Mouse (Mus musculus): ENCODE measurements at regions not wholly inside any gene's neighbourhood (a gene's known extent, or its start where the extent isn't known, plus 50 kb on each side); places are given as distances from the start of the nearest gene placed in this dataset.

DNA sequence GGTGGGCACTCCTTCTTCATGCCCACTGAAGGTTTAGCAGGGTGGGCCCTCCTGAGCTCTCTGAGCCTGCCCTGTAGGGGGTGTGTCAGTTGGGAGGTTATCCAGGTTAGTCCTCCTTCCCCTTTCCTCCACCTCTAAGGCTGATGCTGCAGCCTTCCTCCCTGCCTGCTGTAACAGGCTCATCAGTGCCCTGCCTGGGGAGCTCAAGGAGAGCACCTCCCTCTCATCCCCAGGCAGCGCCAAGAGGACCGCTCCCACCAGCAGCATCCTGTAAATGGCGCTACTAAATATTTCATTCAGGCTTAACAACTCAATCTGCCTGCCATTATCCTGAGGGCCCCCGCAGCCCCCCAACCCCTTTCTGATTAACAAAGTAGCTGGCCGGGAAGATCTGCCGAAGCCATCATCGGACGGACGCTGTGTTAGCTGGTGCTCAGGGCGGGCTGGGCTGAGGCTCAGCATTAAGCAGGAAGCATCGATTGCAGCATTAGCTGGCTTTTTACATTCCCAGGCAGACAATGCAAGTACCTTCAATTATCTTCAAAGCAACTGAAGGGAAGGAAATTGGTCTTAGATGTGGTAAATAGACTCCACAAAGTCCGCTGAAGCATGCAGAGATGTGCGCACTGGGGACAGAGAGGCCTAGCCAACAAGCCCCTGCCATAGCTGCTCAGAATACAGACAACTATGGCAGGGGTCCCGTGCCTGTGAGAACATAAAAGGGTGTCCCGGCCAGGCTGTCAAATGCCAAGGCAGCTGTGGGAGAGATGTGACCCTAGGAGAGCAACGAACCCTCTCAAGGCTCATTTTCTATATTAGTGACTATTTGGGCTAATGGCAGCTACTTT is 296.3 kb upstream of the Gm4791 start:
- no peak overlapping the region for H3K27ac ChIP-seq
- intact Hi-C loops (cut with DNase I) = no loop called here
- 0 out of 2 replicates have a peak, but pooled peaks cover 4% of the 10 kb centered on the region for H3K27me3 ChIP-seq (ENCODE audit: control insufficient read depth, insufficient read depth, low read length)
- DNase-seq = no peak
- WGBS = 40% methylated on average over 16 of the region's 16 CpGs
- H3K79me2 ChIP-seq (replicated peaks; ENCODE audit: control insufficient read depth, insufficient read depth, low read length) = no peaks in the 10 kb centered on the region
- H3K4me3 ChIP-seq = no peak overlapping the region
- H3K36me3 ChIP-seq (ENCODE audit: control insufficient read depth, insufficient read depth, low read length) = no peaks in the 10 kb centered on the region
- no peak overlapping the region for H3K9ac ChIP-seq (ENCODE audit: low read depth, low read length)
- no peak for TF ChIP-seq CTCF (IDR thresholded peaks at IDR 0.05)
- no peak for TF ChIP-seq POLR2A (IDR thresholded peaks at IDR 0.05; ENCODE audit: insufficient read depth, low read depth, low read length)
- no peak for TF ChIP-seq EP300 (IDR thresholded peaks at IDR 0.05; ENCODE audit: insufficient read depth, low read depth, low read length)
- no peaks in the 10 kb centered on the region for H3K4me1 ChIP-seq (ENCODE audit: control insufficient read depth, insufficient read depth, low read length)

GRCm38 (mm10) chr9:46696171-46696570 is 302.4 kb upstream of the Gm4791 start:
- H3K36me3 ChIP-seq (ENCODE audit: control insufficient read depth, insufficient read depth, low read length) = no peaks in the 10 kb centered on the region
- no peaks in the 10 kb centered on the region for H3K27me3 ChIP-seq (ENCODE audit: control insufficient read depth, insufficient read depth, low read length)
- DNase-seq = no peak
- H3K79me2 ChIP-seq (replicated peaks; ENCODE audit: control insufficient read depth, insufficient read depth, low read length) = no peaks in the 10 kb centered on the region
- 47% methylated on average over 2 of the region's 2 CpGs for WGBS
- H3K4me1 ChIP-seq (ENCODE audit: control insufficient read depth, insufficient read depth, low read length) = no peaks in the 10 kb centered on the region
- H3K4me3 ChIP-seq = no peak overlapping the region
- no peak overlapping the region for H3K9ac ChIP-seq (ENCODE audit: low read depth, low read length)
- TF ChIP-seq POLR2A (IDR thresholded peaks at IDR 0.05; ENCODE audit: insufficient read depth, low read depth, low read length) = no peak
- TF ChIP-seq CTCF (IDR thresholded peaks at IDR 0.05) = no peak
- TF ChIP-seq EP300 (IDR thresholded peaks at IDR 0.05; ENCODE audit: insufficient read depth, low read depth, low read length) = no peak
- intact Hi-C loops (cut with DNase I) = no loop called here
- H3K27ac ChIP-seq = no peak overlapping the region

DNA sequence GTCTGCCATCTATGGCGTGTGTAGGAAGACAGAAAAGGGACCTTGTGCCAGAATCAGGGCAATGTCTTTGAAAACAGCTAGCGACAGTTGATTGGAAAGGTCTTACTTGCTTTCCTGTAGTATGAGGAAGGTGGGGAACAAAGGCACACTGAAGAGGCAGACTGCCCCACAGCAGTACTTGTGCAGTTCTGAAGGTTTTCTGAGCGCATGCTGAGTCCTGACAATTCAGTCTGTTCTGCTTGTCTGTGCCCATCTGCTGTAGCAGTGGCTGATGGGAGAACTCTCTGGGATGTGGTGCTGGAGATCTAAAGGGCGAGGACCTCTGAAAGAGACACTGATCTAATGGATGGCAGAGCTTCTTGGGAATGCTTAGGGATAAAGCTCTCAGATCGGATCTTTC is 309.2 kb upstream of the Gm4791 start:
- 79% methylated on average over 5 of the region's 5 CpGs for WGBS
- intact Hi-C loops (cut with DNase I) = no loop called here
- no peaks in the 10 kb centered on the region for H3K36me3 ChIP-seq (ENCODE audit: control insufficient read depth, insufficient read depth, low read length)
- no peak overlapping the region for H3K4me3 ChIP-seq
- H3K27me3 ChIP-seq (ENCODE audit: control insufficient read depth, insufficient read depth, low read length) = no peaks in the 10 kb centered on the region; the same call in 1 of the 2 replicates
- no peak overlapping the region for H3K9ac ChIP-seq (ENCODE audit: low read depth, low read length)
- TF ChIP-seq CTCF (IDR thresholded peaks at IDR 0.05) (no peak), POLR2A (IDR thresholded peaks at IDR 0.05; ENCODE audit: insufficient read depth, low read depth, low read length) (no peak), EP300 (IDR thresholded peaks at IDR 0.05; ENCODE audit: insufficient read depth, low read depth, low read length) (no peak)
- H3K27ac ChIP-seq = no peak overlapping the region
- H3K4me1 ChIP-seq (ENCODE audit: control insufficient read depth, insufficient read depth, low read length) = no peaks in the 10 kb centered on the region
- H3K79me2 ChIP-seq (replicated peaks; ENCODE audit: control insufficient read depth, insufficient read depth, low read length) = no peaks in the 10 kb centered on the region
- no peak for DNase-seq

- DNase-seq = no peak
- TF ChIP-seq CTCF (IDR thresholded peaks at IDR 0.05) (no peak), EP300 (IDR thresholded peaks at IDR 0.05; ENCODE audit: insufficient read depth, low read depth, low read length) (no peak), POLR2A (IDR thresholded peaks at IDR 0.05; ENCODE audit: insufficient read depth, low read depth, low read length) (no peak)
- Histone ChIP-seq H3K4me3 (no peak overlapping the region), H3K4me1 (ENCODE audit: control insufficient read depth, insufficient read depth, low read length) (no peaks in the 10 kb centered on the region), H3K79me2 (replicated peaks; ENCODE audit: control insufficient read depth, insufficient read depth, low read length) (no peaks in the 10 kb centered on the region), H3K9ac (ENCODE audit: low read depth, low read length) (no peak overlapping the region), H3K27me3 (ENCODE audit: control insufficient read depth, insufficient read depth, low read length) (no peaks in the 10 kb centered on the region; the same call in 1 of the 2 replicates), H3K27ac (no peak overlapping the region), H3K36me3 (ENCODE audit: control insufficient read depth, insufficient read depth, low read length) (no peaks in the 10 kb centered on the region)
- WGBS = 86% methylated on average over 15 of the region's 15 CpGs
- intact Hi-C loops (cut with DNase I) = no loop called here
These were observed 314.3 kb upstream of the Gm4791 start for GRCm38 (mm10) chr9:46684113-46684850.

DNA sequence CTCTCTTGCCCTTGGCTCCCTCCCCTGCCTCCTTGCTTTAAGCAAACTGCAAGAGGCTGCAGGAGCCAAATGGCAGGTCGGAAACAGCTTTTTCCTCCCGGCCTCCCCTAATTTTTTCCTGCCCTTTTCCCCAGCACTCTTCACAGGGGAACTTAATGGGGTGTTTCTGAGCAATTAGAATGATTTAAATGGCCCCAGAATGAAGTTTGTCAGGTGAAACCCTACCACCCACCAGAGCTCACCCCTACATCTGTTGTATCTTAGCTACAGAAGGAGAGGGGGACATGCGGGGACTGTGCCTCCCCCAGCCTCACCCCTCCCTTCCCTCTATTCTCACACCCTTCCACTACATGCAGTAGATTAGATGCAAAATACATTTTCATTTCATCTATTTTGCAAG is 326.5 kb upstream of the Gm4791 start:
- no peaks in the 10 kb centered on the region for H3K79me2 ChIP-seq (replicated peaks; ENCODE audit: control insufficient read depth, insufficient read depth, low read length)
- DNase-seq = no peak
- H3K36me3 ChIP-seq (ENCODE audit: control insufficient read depth, insufficient read depth, low read length) = no peaks in the 10 kb centered on the region
- 23% methylated on average over 3 of the region's 3 CpGs for WGBS
- H3K27ac ChIP-seq = no peak overlapping the region
- H3K4me3 ChIP-seq = no peak overlapping the region
- no peaks in the 10 kb centered on the region for H3K4me1 ChIP-seq (ENCODE audit: control insufficient read depth, insufficient read depth, low read length)
- intact Hi-C loops (cut with DNase I) = no loop called here
- no peaks in the 10 kb centered on the region for H3K27me3 ChIP-seq (ENCODE audit: control insufficient read depth, insufficient read depth, low read length)
- H3K9ac ChIP-seq (ENCODE audit: low read depth, low read length) = no peak overlapping the region
- TF ChIP-seq CTCF (IDR thresholded peaks at IDR 0.05) = no peak
- TF ChIP-seq POLR2A (IDR thresholded peaks at IDR 0.05; ENCODE audit: insufficient read depth, low read depth, low read length) = no peak
- no peak for TF ChIP-seq EP300 (IDR thresholded peaks at IDR 0.05; ENCODE audit: insufficient read depth, low read depth, low read length)

DNA sequence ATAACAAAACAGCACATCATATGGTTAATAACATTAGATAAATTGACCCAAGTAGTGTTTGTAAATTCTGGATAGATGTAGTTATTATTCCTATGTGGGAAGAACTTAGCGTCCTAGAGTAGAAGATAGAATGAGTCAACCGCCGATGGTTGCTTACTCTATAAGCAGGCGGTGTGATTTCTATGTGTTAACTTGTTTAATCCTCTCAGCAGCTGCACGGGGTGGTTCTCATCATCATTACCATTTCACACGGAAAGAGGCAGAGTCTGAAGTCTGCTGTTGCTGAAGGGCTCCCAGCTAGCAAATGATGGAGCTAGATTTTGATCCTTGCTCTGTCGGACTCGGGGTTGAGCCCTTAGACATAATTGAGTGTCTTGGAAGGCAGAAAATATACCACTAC is 334.6 kb upstream of the 4931429L15Rik start:
- H3K36me3 ChIP-seq (ENCODE audit: control insufficient read depth, insufficient read depth, low read length) = no peaks in the 10 kb centered on the region
- H3K27me3 ChIP-seq (ENCODE audit: control insufficient read depth, insufficient read depth, low read length) = no peaks in the 10 kb centered on the region
- WGBS = 77% methylated on average over 8 of the region's 8 CpGs
- no peak overlapping the region for H3K9ac ChIP-seq (ENCODE audit: low read depth, low read length)
- H3K4me1 ChIP-seq (ENCODE audit: control insufficient read depth, insufficient read depth, low read length) = no peaks in the 10 kb centered on the region
- no peak overlapping the region for H3K4me3 ChIP-seq
- TF ChIP-seq POLR2A (IDR thresholded peaks at IDR 0.05; ENCODE audit: insufficient read depth, low read depth, low read length) (no peak), CTCF (IDR thresholded peaks at IDR 0.05) (no peak), EP300 (IDR thresholded peaks at IDR 0.05; ENCODE audit: insufficient read depth, low read depth, low read length) (no peak)
- no peak for DNase-seq
- H3K27ac ChIP-seq = no peak overlapping the region
- no peaks in the 10 kb centered on the region for H3K79me2 ChIP-seq (replicated peaks; ENCODE audit: control insufficient read depth, insufficient read depth, low read length)
- intact Hi-C loops (cut with DNase I) = no loop called here
